Mouse (Mus musculus) thymus, postnatal 10 days (tissue): ENCODE data around the gene Zfp362.

Experiments used
- DNase-seq, 2 experiments: peaks; one replicate each; pipeline ENCODE4 v3.0.0; 2021; ENCODE audit warnings: low spot score in 2 of 2

Zfp362 gene

DNA sequence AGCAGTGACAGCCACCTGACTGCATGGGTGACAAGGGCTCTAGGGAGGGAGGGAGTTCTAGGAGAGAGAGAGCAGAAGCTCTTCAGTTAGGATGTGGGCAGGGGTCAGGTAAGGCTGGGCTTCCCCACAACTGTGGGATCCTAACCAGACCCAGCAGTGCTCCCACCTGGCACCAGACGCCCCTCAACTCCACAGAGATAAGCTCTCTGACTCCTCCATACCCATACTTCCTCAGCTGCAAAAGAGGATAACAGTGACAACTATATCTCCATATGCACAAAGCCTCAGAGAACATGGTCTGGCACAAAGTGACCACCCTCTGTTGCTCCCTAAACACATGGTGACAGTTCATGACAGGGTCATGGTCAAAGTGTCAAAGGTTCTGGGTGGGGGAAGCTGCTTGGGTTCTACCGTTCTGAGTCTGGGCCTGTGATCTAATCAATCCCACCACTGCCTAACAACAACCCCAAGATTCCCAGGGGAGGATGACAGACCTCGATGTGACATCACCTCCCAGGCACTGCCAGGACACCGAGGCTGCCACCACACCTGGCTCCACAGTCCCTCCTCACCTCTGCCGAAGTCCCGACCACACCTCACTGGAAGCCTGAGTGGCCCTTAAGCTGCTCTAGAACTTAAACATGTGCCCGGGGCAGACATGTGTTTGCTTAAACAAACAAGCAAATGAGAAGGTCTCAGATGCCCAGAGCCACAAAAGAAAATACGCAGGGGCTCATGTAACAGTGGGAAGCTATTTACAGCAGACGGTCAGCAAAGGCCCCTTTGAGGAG is 4.0 kb downstream of the Zfp362 start:
- DNase-seq: no peak

GRCm38 (mm10) chr4:128796788-128797187 is 9.1 kb downstream of the Zfp362 start:
- no peak for DNase-seq

GRCm38 (mm10) chr4:128795596-128795995 is 10.2 kb downstream of the Zfp362 start:
- no peak for DNase-seq

DNA sequence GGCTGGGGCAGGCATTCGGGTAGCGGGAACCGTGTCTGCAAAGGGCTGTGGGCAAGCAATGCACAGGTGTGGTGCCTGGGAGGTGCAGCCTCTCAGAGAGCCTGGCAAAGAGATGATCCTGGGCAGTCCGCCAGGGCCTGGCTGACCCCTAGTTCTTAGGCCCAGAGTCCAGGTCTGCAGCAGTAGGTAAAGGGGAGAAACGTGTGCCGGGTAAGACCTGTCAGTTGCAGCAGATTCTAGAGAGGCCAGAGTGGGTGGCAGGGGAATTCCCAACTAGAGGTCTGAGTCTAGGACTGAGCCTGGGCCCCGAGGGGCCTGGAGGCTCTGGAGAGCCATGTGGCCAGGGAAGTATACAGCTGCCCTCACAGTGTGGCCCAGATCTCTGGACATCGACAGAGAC is 11.6 kb downstream of the Zfp362 start:
- no peak for DNase-seq

- DNase-seq: no peak
Observed at GRCm38 (mm10) chr4:128793710-128794109, 12.1 kb downstream of the Zfp362 start.

GRCm38 (mm10) chr4:128789646-128790045 is 16.2 kb downstream of the Zfp362 start:
- no peak for DNase-seq

DNA sequence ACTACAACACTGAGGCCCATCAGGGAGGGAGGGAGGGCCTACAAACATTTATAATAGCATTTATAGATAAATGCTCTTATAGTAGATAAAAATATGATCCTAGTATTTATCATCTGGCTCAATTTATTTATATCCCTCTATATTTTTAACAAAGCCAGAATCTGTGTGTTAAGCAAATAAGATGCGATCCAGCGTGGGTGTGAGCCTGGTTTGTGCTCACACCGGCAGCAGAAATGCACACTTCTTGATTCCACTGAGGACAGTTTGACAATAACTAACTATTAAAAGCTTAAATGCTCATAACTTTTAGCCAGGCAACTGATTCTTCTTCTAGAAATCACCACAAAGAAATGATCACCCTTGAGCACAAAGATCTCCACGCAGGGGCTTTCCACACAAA is 17.7 kb downstream of the Zfp362 start:
- no peak for DNase-seq

DNA sequence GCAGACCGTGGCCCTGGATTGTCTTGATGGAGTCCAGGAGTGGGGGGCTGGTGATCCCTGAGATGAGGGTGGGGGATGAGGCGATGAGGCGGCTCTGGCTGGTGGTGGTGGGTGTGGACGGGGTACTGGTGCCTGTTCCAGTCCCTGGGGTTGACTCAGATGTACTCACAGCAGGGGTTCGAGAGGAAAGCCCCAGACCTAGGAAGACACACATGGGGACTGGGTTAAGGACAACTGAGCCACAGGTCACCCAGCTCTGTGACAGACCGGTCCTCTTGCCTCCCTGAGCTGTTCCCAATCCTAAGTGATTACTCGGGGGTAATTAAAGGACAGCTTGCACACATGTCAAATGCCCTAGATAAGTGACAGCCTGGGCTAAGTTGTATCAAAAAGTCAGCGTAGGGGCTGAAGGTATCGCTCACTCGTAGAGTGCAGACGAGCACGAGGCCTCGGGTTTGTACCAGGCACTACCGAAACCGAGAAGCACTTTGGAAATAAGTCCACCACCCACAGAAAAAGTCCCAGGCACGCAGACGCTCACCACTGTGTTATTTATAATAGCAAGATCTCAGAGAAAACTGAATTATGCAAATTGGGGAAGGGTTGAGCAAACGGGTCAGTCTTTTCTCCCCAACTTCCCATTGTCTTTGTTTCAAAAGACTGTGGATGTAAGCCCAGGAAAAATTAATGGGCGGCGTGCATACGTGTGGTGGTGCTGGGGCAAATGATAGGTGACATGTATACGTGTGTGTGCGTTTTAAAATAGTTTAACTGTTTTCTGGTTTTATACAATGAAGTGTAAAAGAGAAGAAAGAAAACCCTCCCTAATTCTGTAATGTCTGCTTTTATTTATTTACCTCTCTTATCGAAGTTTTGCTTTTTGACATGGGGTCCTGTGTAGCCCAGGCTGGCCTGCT is 18.6 kb downstream of the Zfp362 start:
- DNase-seq: no peak

- no peak for DNase-seq
Observed at GRCm38 (mm10) chr4:128785921-128786654, 19.8 kb downstream of the Zfp362 start.

DNA sequence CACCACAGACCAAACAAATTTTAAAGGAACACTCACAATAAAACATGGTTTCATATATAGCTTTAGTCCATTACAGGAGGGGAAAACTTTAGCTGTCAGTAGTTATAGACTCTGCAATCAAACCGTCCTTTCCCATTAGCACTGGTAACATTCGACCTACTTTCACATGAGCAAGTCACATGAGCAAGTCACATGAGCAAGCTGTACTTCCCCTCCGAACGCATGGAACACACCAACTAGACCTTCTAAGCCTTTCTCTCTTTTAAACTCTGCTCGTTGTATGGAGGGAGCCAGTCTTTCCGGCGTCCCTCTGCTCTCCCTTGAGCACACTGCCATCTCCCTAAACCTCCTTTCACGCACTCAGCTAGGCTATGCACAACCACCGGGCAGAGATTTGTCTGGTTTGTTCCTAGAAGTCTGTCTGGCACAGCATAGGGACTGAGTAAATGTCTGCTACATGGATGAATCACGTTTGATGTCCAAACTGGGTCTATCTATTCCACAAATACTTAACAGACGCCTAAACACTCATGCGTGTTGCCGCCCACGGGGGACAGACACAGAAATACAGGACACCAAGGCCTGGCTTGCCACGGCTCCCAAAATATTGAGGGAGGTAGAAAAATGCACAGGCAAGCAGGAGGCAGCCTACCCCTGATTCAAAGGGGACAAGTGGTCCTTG is 20.8 kb downstream of the Zfp362 start:
- DNase-seq: no peak

DNA sequence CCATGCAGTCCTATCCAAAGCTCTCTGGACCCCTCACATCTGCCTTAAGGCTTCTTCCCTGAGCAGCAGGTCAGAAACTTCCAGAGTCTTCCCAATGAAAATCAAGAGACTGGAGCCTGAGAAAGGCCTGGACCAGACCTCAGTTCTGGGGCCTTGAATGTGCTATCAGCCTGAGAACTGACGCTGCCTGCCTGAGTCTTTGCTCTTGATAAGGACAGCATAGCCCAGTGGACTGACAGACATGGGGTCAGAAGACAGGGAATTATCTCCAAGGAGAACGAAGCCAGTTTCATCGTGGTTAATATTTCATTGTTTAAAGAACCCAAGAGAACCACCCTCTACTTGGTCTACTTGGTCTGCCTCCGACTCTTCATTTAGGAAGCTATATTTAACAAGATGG is 23.2 kb downstream of the Zfp362 start:
- DNase-seq: no peak

- no peak for DNase-seq
Observed at GRCm38 (mm10) chr4:128782037-128782436, 23.8 kb downstream of the Zfp362 start.

GRCm38 (mm10) chr4:128777593-128777992 is 28.3 kb downstream of the Zfp362 start:
- no peak for DNase-seq

DNA sequence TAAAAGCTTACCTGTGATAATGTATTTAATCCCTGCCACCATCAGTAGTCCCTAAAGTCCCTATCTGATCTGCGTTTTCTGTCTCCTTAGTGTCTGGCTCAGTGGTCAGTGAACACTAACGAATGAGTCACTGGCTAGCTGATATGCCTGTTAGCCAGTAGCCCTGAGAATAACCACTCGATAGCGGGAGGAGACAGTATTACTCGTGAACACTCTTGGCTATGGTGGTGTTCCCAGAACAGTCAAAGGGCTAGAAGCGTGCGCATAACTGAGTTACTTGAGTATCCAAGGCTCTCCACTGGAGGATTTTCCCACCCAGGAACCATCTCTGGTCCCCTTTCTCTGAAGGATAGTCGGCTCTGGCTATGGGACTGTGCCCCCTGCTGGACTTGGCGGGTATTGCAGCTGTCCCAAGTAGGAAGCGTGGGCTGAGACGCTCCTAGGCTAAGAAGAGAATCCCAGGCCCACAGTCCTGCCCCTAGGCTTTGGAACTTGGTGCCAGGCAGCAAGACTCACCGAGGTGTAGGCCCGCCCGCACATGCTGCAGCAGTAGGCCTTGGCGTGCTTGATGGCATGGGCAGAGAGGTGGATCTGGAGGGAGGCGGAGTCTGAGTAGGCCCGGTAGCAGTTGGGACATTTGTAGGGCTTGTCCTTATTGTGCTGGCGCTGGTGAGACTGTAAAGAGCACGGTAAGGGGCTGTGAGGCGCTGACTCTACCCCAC is 29.1 kb downstream of the Zfp362 start:
- DNase-seq: peak; percentile 44 to 77

GRCm38 (mm10) chr4:128774467-128774866 is 31.4 kb downstream of the Zfp362 start:
- peak in 1 of 2 experiments; percentile 66 for DNase-seq

DNA sequence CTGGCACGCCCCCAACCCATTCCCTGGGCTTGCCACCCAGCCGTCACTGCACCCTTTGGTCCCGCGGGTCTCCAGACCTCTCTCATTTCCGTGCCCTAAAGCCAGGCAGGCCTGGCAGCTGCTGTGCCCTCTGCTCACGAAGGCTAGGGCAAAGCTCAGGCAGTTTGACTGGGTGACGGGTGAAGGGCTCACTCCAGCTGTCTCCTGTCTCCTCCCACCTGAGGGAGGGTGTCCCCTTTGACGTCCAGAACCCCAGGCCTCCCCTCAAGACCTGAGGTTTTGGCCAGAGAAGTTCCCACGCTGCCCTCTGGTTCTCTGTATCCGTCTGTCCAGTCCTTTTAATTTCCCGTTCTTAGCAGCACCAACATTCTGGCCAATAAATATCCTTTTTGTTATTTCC is 32.0 kb downstream of the Zfp362 start:
- DNase-seq: no peak

GRCm38 (mm10) chr4:128770698-128771097 is 35.1 kb downstream of the Zfp362 start:
- no peak for DNase-seq

GRCm38 (mm10) chr4:128769569-128770355 is 36.1 kb downstream of the Zfp362 start:
- DNase-seq: no peak

DNA sequence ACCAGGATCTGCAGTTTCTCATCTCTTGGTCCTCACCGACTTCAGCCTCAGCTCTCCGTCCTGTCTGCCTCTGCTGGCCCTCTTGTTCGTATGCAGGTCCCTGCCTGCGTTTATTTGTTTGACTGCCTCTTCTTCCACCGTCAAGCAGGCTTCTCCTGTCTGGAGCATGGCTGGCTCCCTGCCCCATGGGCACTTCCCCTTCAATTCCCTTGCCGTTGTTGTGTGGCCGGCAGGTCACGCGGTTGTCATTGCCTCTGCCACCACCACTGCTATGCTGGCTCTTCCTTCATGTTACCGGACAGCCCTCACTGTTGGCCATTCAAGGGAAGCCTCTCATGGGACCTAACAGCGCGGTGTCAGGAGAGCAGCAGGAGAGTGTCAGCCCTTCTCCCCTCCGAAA is 37.7 kb downstream of the Zfp362 start:
- DNase-seq: no peak

GRCm38 (mm10) chr4:128766929-128767328 is 38.9 kb downstream of the Zfp362 start:
- DNase-seq: no peak
